10 mouse cellular contexts compared by ENCODE assay signal in genomic region chr13:96132833-96133232, GRCm38 (mm10). TPM values are rescaled to one million over a fixed set of nuclear protein-coding genes. Genes with fewer than 3 reads are reported as not detected.
DNase-seq lines count a peak whose midpoint lies in the region; ATAC-seq lines count a peak whose summit lies in the region.
"Had no signal": no experiment of that assay in that cellular context is flagged by ENCODE, and none has a peak within 500 bp of the region (broad histone marks: within the 10 kb centered on the region; RNA-seq: fewer than 3 reads in every experiment).

No protein-coding gene starts in this region.

- H3K4me1 ChIP-seq in kidney, embryonic 16.5 days (ENCODE audit: insufficient read depth, low read length): peaks cover 26% of the 10 kb centered on the region
- peaks cover 23% of the 10 kb centered on the region for H3K4me1 ChIP-seq in forebrain, embryonic 16.5 days (replicated peaks; ENCODE audit: control insufficient read depth, insufficient read depth, low read length)
- H3K4me1 ChIP-seq in midbrain, embryonic 11.5 days (ENCODE audit: control insufficient read depth, insufficient read depth, low read length): peaks cover 12% of the 10 kb centered on the region

- 0 out of 2 replicates have a peak overlapping the region, but pooled peaks have one; percentile 9 for H3K9ac ChIP-seq in kidney, embryonic 16.5 days (replicated peaks; ENCODE audit: low read length)
- H3K9ac ChIP-seq in forebrain, embryonic 16.5 days (replicated peaks; ENCODE audit: low read depth, low read length): peak overlapping the region; percentile 47
- H3K9ac ChIP-seq in midbrain, embryonic 11.5 days (ENCODE audit: low read length): peak overlapping the region; percentile 54

- no peak overlapping the region for H3K27ac ChIP-seq in kidney, embryonic 16.5 days (ENCODE audit: low read length)
- H3K27ac ChIP-seq in forebrain, embryonic 16.5 days (ENCODE audit: low read length): no peak overlapping the region
- H3K27ac ChIP-seq in midbrain, embryonic 11.5 days (ENCODE audit: low read depth, low read length): no peak overlapping the region

- H3K4me3 ChIP-seq in kidney, embryonic 16.5 days (ENCODE audit: low read length): peak overlapping the region; percentile 48
- peak overlapping the region; percentile 59 for H3K4me3 ChIP-seq in forebrain, embryonic 16.5 days (replicated peaks; ENCODE audit: low read length)
- peak overlapping the region; percentile 46 for H3K4me3 ChIP-seq in midbrain, embryonic 11.5 days (ENCODE audit: low read depth, low read length)

- peaks cover 66% of the 10 kb centered on the region for H3K27me3 ChIP-seq in kidney, embryonic 16.5 days (ENCODE audit: insufficient read depth, low read length)
- H3K27me3 ChIP-seq in forebrain, embryonic 16.5 days (replicated peaks; ENCODE audit: control insufficient read depth, insufficient read depth, low read length): peaks cover 24% of the 10 kb centered on the region
- peaks cover 53% of the 10 kb centered on the region for H3K27me3 ChIP-seq in midbrain, embryonic 11.5 days (ENCODE audit: control insufficient read depth, insufficient read depth, low read length)

- under 1% methylated on average over 15 of the region's 15 CpGs for WGBS in kidney, embryonic 16.5 days
- WGBS in forebrain, embryonic 16.5 days: 0% methylated on average over 15 of the region's 15 CpGs
- under 1% methylated on average over 15 of the region's 15 CpGs for WGBS in midbrain, embryonic 11.5 days

- no peaks in the 10 kb centered on the region for H3K9me3 ChIP-seq in kidney, embryonic 16.5 days (ENCODE audit: low read length)
- H3K9me3 ChIP-seq in forebrain, embryonic 16.5 days (ENCODE audit: control insufficient read depth, low read length): no peaks in the 10 kb centered on the region
- no peaks in the 10 kb centered on the region for H3K9me3 ChIP-seq in midbrain, embryonic 11.5 days (ENCODE audit: control insufficient read depth, low read length)

- peak; percentile 67 for ATAC-seq in kidney, embryonic 16.5 days (ENCODE audit: low FRiP score, low TSS enrichment)
- peak; percentile 39 for ATAC-seq in forebrain, embryonic 16.5 days
- peak; percentile 62 for ATAC-seq in midbrain, embryonic 11.5 days (ENCODE audit: low FRiP score)
- ATAC-seq: Patski had no signal

- no peak for DNase-seq in kidney, postnatal 4 days
- DNase-seq in embryo, embryonic 11 days: peak; percentile 46
- peak; percentile 94 for DNase-seq in midbrain, embryonic 11.5 days (ENCODE audit: low spot score, missing footprints)
- DNase-seq in adrenal gland, adult (ENCODE audit: inconsistent age in 2 of 2, low spot score in 1 of 2): no peak
- no peak for DNase-seq in adrenal gland, postnatal 36 days
- no peak for DNase-seq in thymus, postnatal 4 days

- H3K36me3 ChIP-seq in kidney, embryonic 16.5 days (ENCODE audit: insufficient read depth, low read length): no peaks in the 10 kb centered on the region
- H3K36me3 ChIP-seq in forebrain, embryonic 16.5 days (ENCODE audit: control insufficient read depth, insufficient read depth): no peaks in the 10 kb centered on the region
- no peaks in the 10 kb centered on the region for H3K36me3 ChIP-seq in midbrain, embryonic 11.5 days (ENCODE audit: control insufficient read depth, insufficient read depth, low read length)

- H3K4me2 ChIP-seq in kidney, embryonic 16.5 days (replicated peaks; ENCODE audit: low read depth, low read length): peak overlapping the region; percentile 91
- H3K4me2 ChIP-seq in forebrain, embryonic 16.5 days (ENCODE audit: low read length): peak overlapping the region; percentile 68
- peak overlapping the region; percentile 91 for H3K4me2 ChIP-seq in midbrain, embryonic 11.5 days

RNA-seq across cellular contexts. Expression of gene Sv2c, which starts 0.5 kb away (rescaled TPM):
- polyA plus RNA-seq in kidney, embryonic 16.5 days (2015; fragmentation: Nextera tagmentation; extraction: Ambion mirVana): 0.74 and 0.86 TPM in 2 replicates
- polyA plus RNA-seq in forebrain, embryonic 16.5 days (2015; fragmentation: Nextera tagmentation; extraction: Ambion mirVana): 2.8 and 4.8 TPM in 2 replicates
- 0.95 and 1.1 TPM in 2 replicates for polyA plus RNA-seq in midbrain, embryonic 11.5 days (2014; fragmentation: Nextera tagmentation; extraction: Ambion mirVana)
- total RNA-seq in adrenal gland, postnatal 36 days (2021): 1 to 10 TPM; 1.3 to 2.8 TPM
- polyA plus RNA-seq: Patski had no signal

RNA-seq across cellular contexts. Expression of gene Gm17190, which starts 51.0 kb away (rescaled TPM):
- polyA plus RNA-seq in kidney, embryonic 16.5 days (2015; fragmentation: Nextera tagmentation; extraction: Ambion mirVana): not detected in 2 replicates
- polyA plus RNA-seq in forebrain, embryonic 16.5 days (2015; fragmentation: Nextera tagmentation; extraction: Ambion mirVana): 0.20 TPM in 1 of 2 replicates, not detected in the other
- polyA plus RNA-seq in midbrain, embryonic 11.5 days (2014; fragmentation: Nextera tagmentation; extraction: Ambion mirVana): not detected in 2 replicates
- not detected for total RNA-seq in adrenal gland, postnatal 36 days (2021)
- total RNA-seq: left cerebral cortex, postnatal 25 days had no signal

RNA-seq across cellular contexts. Expression of gene Gm20075, which starts 51.7 kb away (rescaled TPM):
- 28.8 and 34.6 TPM in 2 replicates for polyA plus RNA-seq in kidney, embryonic 16.5 days (2015; fragmentation: Nextera tagmentation; extraction: Ambion mirVana)
- polyA plus RNA-seq in forebrain, embryonic 16.5 days (2015; fragmentation: Nextera tagmentation; extraction: Ambion mirVana): 27.9 and 34.7 TPM in 2 replicates
- 41.8 and 43.8 TPM in 2 replicates for polyA plus RNA-seq in midbrain, embryonic 11.5 days (2014; fragmentation: Nextera tagmentation; extraction: Ambion mirVana)
- 10 to 100 TPM; 20.8 to 29.6 TPM for total RNA-seq in adrenal gland, postnatal 36 days (2021)

Comparison
In these comparisons a context has a peak if more than half of its experiments do, and no peak if none do; other contexts are left out.
1. DNase-seq: peak in embryo, embryonic 11 days (single experiment) and midbrain, embryonic 11.5 days (single experiment); none in kidney, postnatal 4 days (0 of 2), adrenal gland, adult (0 of 2), adrenal gland, postnatal 36 days (0 of 2) and thymus, postnatal 4 days (single experiment).
2. Peak in every context shown above with its lines, with median percentiles within 50 percentile points of each other: ATAC-seq, H3K4me2 ChIP-seq, H3K4me3 ChIP-seq and H3K9ac ChIP-seq.